Mouse (Mus musculus) liver, embryonic 16.5 days (tissue): ENCODE measurements around the gene Nfrkb. TPM values are rescaled to one million over a fixed set of nuclear protein-coding genes. Genes with fewer than 3 reads are reported as not detected.

ENCODE experiments used
- ATAC-seq: fragments of 200-750 bp; cut with Nextera tagmentation; 2 replicates; pipeline ENCODE4 v1.8.0; 2017; ENCODE audit warnings: low read depth, mild to moderate bottlenecking, moderate number of reproducible peaks, moderate library complexity
- H3K27ac ChIP-seq: fragments of 300-500 bp; sonication (generic); 2 replicates; pipeline ENCODE4 v1.5.1; 2014; ENCODE audit warnings: mild to moderate bottlenecking, low read length
- H3K27me3 ChIP-seq: fragments of 300-500 bp; sonication (generic); 2 replicates; pipeline ENCODE4 v1.6.1; 2014; ENCODE audit warnings: low read depth, low read length, mixed read lengths; ENCODE audit not compliant: control insufficient read depth, insufficient read depth
- H3K36me3 ChIP-seq: fragments of 300-500 bp; sonication (generic); 2 replicates; pipeline ENCODE4 v1.6.1; 2014; ENCODE audit warnings: mild to moderate bottlenecking; ENCODE audit not compliant: control insufficient read depth, insufficient read depth
- H3K4me1 ChIP-seq: fragments of 300-500 bp; sonication (generic); 2 replicates; pipeline ENCODE4 v1.6.1; 2014; ENCODE audit warnings: low read depth, low read length, mixed read lengths; ENCODE audit not compliant: control insufficient read depth
- H3K4me2 ChIP-seq: fragments of 300-500 bp; sonication (generic); 2 replicates; pipeline ENCODE4 v1.6.1; 2014; ENCODE audit warnings: low read depth, low read length, mixed read lengths
- H3K4me3 ChIP-seq: fragments of 300-500 bp; sonication (generic); 2 replicates; pipeline ENCODE4 v1.5.1; 2014; ENCODE audit warnings: low read depth, mild to moderate bottlenecking, low read length
- H3K9ac ChIP-seq: fragments of 300-500 bp; sonication (generic); 2 replicates; pipeline ENCODE4 v1.6.1; 2014; ENCODE audit warnings: low read depth, low read length
- H3K9me3 ChIP-seq: fragments of 300-500 bp; sonication (generic); replicated peaks from 2 replicates; pipeline ENCODE4 v1.6.1; 2016; ENCODE audit warnings: low read length; ENCODE audit not compliant: control insufficient read depth
- WGBS: fragments of 180-500 bp; shearing (Covaris S2); extraction: QIAGEN DNeasy Blood & Tissue Kit; methylation state at CpG from one replicate; pipeline ENCODE4 v1.1.7; 2014; ENCODE audit not compliant: insufficient replicate concordance; 5-methylcytosine and 5-hydroxymethylcytosine counted together
- polyA plus RNA-seq: library from polyadenylated mRNA; unstranded; fragments of >200 nt; fragmentation: Nextera tagmentation; extraction: Ambion mirVana; gene quantifications from 2 replicates; pipeline ENCODE4 v1.2.1, GENCODE M21; 2015

The Nfrkb gene
- polyA plus RNA-seq, 1 experiment from 2014 or later: 5.5 TPM

DNA sequence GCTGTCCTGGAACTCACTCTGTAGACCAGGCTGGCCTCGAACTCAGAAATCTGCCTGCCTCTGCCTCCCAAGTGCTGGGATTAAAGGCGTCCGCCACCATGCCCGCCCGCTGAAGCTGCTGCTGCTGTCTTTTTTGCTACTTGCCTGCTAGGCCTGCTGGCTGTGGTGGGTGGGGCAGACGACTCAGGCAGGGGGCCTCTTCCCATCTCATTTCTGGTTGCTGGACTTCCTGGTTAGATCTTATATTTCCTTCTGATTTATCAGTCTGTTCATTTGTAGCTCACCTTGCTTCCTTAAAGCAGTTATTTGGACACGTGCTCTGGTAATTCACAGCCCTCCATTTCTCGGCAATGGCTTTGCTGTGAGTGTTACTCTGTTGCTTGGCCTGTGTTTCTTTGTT, 49.4 kb downstream of the Nfrkb start:
- Histone ChIP-seq H3K27ac (no peak overlapping the region), H3K9me3 (no peaks in the 10 kb centered on the region), H3K4me1 (no peaks in the 10 kb centered on the region), H3K27me3 (no peaks in the 10 kb centered on the region), H3K4me3 (no peak overlapping the region), H3K4me2 (no peak overlapping the region), H3K9ac (no peak overlapping the region), H3K36me3 (no peaks in the 10 kb centered on the region)
- WGBS: 60% methylated on average over 8 of the region's 8 CpGs
- ATAC-seq: no peak

DNA sequence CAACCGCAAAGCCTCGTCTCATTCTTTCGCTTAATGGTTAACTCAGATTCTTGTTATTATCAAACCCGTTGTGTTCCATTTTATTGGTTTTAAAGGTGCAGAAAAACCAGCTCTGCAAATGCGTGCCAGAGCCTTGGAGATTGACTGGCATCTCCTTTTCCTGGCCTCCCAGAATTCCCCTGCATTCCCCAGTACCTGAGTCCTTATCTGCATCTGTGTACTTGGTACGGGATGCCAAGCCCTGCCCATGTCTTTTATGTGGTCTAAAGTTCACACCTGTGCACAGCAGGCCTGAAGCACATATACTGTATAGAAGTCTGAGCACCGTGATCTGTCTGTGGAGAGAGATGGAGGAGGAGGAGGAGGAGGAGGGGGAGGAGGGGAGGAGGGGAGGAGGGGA, 51.9 kb downstream of the Nfrkb start:
- H3K4me2 ChIP-seq: no peak overlapping the region
- no peak overlapping the region for H3K9ac ChIP-seq
- no peaks in the 10 kb centered on the region for H3K9me3 ChIP-seq
- ATAC-seq: no peak
- no peak overlapping the region for H3K4me3 ChIP-seq
- no peaks in the 10 kb centered on the region for H3K27me3 ChIP-seq
- no peaks in the 10 kb centered on the region for H3K36me3 ChIP-seq
- H3K27ac ChIP-seq: no peak overlapping the region
- no peaks in the 10 kb centered on the region for H3K4me1 ChIP-seq
- 66% methylated on average over 7 of the region's 7 CpGs for WGBS

DNA sequence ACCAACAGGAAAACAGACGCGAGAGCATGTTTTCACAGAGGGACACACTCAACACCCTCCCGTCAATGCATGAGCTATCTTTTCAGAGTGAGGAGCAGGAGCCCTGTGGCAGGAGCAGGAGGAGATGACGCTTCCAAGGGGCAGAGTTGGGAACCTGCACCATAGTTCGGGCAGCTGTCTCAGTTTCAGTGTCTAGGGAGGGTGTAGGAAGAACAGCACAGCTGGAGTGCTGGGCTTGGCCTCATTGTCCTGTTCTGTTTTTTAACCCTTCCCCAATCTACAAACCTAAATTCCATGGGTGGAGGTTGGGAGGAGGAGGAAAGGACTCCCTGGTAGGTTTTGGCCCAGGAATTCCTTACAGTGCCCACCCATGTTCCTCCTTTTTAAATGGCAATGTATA, 52.8 kb downstream of the Nfrkb start:
- H3K9ac ChIP-seq: no peak overlapping the region
- H3K27me3 ChIP-seq: no peaks in the 10 kb centered on the region
- ATAC-seq: no peak
- no peak overlapping the region for H3K4me2 ChIP-seq
- H3K36me3 ChIP-seq: no peaks in the 10 kb centered on the region
- no peaks in the 10 kb centered on the region for H3K4me1 ChIP-seq
- no peak overlapping the region for H3K4me3 ChIP-seq
- WGBS: 56% methylated on average over 5 of the region's 5 CpGs
- H3K9me3 ChIP-seq: no peaks in the 10 kb centered on the region
- no peak overlapping the region for H3K27ac ChIP-seq

DNA sequence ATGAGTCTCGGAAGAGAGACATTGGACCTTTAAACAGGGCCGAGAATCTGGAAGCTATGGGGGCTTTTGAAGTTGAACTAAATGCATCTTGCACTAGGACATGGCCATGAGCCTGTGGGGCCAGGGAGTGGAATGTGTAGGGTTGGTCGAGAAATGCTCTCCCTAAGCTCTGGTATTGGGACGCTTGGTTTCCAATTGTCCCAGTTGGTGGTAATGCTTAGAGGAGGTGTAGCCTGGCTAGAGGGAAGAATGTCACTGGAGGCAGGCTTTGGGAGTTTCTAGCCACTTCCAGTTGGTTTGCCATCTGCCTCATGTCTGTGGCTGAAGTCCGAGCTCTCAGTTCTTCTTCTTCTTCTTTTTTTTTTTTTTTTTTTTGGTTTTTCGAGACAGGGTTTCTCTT, 53.3 kb downstream of the Nfrkb start:
- no peaks in the 10 kb centered on the region for H3K9me3 ChIP-seq
- no peak overlapping the region for H3K4me2 ChIP-seq
- no peaks in the 10 kb centered on the region for H3K4me1 ChIP-seq
- H3K4me3 ChIP-seq: no peak overlapping the region
- H3K27ac ChIP-seq: no peak overlapping the region
- ATAC-seq: no peak
- 53% methylated on average over 5 of the region's 6 CpGs for WGBS
- H3K9ac ChIP-seq: no peak overlapping the region
- no peaks in the 10 kb centered on the region for H3K36me3 ChIP-seq
- H3K27me3 ChIP-seq: no peaks in the 10 kb centered on the region

DNA sequence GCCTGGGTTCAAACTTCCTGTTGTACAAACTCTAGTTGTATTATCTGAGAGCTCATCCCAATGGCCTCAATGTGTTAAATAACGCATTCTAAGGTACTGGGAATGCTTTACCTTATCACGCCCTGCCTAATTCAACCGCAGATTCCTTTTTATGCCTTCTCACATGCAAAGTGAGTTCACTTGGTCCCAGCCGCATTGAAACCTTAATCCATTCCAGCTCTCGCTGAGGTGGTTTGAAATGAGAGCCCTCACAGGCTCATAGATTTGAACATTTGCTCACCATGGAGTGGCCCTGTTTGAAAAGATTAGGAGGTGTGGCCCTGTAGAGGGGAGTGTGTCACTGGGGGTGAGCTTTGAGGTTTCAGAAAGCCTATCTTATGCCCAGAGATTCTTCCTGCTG, 54.4 kb downstream of the Nfrkb start:
- Histone ChIP-seq H3K27ac (no peak overlapping the region), H3K4me2 (no peak overlapping the region), H3K27me3 (no peaks in the 10 kb centered on the region), H3K9ac (no peak overlapping the region), H3K36me3 (no peaks in the 10 kb centered on the region), H3K4me1 (no peaks in the 10 kb centered on the region), H3K4me3 (no peak overlapping the region), H3K9me3 (no peaks in the 10 kb centered on the region)
- WGBS: 73% methylated on average over 5 of the region's 5 CpGs
- no peak for ATAC-seq

DNA sequence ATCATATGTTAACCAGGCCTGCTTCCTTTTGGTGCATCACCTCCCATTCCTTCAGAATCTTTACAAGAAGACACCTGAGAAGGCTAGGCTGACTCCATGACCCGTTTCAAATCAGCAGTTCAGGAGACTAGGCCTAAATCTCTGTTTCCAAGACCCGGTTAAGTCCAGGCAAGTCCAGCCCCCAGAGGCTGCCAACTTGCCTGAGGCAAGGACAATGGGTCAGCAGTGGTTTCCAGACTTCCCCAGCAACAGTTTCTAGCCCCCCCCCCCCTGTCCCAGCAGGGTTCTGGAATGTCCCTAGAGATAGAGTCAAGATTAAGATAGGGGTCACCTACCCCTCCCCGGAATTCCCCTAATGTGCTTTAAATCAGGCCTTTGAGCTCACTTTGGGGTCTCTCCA, 55.5 kb downstream of the Nfrkb start:
- no peaks in the 10 kb centered on the region for H3K27me3 ChIP-seq
- H3K4me3 ChIP-seq: no peak overlapping the region
- no peaks in the 10 kb centered on the region for H3K36me3 ChIP-seq
- no peaks in the 10 kb centered on the region for H3K9me3 ChIP-seq
- no peak for ATAC-seq
- no peak overlapping the region for H3K4me2 ChIP-seq
- H3K27ac ChIP-seq: no peak overlapping the region
- H3K4me1 ChIP-seq: no peaks in the 10 kb centered on the region
- WGBS: 73% methylated on average over 3 of the region's 3 CpGs
- H3K9ac ChIP-seq: no peak overlapping the region

DNA sequence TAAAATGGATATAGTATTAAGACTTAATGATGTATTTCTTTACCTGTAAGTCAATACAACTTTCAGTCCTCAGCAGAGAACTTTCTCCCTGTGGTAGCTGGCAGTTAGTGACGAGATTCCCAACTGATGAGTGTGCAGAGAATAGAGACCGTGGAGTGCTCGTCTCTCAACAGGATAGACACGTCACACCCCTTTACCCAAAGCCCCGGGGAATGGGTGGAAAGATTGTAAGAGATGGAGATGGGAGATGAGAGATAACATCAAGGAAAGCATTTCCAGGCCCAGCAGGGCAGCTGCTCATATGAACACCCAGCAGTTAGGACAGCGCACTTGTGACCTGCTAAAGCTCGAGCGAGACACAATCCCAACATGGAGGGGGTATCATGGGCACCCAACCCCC, 58.2 kb downstream of the Nfrkb start:
- Histone ChIP-seq H3K27ac (no peak overlapping the region), H3K4me3 (no peak overlapping the region), H3K27me3 (no peaks in the 10 kb centered on the region), H3K9me3 (no peaks in the 10 kb centered on the region), H3K4me2 (no peak overlapping the region), H3K36me3 (no peaks in the 10 kb centered on the region), H3K9ac (no peak overlapping the region), H3K4me1 (no peaks in the 10 kb centered on the region)
- no peak for ATAC-seq
- 68% methylated on average over 8 of the region's 8 CpGs for WGBS

DNA sequence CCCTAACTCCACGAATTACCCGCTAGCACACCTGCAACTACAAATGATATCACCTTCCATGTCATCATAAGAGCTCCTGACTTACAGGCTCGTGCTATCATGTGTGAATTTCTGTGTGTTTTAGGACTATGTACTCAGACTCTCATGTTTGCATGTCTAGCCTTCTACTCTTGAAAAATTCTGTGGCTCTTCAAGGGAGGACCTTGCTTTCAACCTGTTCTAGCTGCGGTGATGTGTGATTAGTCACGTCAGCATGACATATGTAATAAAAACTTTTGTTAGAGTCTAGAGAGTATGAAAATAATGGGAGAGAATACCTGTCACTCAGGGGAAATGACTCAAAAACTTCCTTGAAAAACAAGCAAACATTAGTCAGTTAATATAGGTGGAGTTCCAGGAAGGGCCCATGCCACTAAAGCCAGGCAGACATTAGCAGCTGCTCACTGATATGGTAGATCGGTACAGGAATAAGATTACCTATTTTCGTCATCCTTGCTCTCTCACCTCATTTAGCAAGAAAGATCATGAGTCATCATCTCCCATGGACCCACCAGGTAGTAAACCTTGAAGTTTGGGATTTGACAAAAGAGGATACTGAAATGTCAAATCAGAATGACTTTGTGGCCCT, 63.3 kb downstream of the Nfrkb start:
- WGBS: 59% methylated on average over 7 of the region's 7 CpGs
- H3K4me1 ChIP-seq: no peaks in the 10 kb centered on the region
- ATAC-seq: no peak
- H3K9ac ChIP-seq: no peak overlapping the region
- no peak overlapping the region for H3K27ac ChIP-seq
- no peaks in the 10 kb centered on the region for H3K9me3 ChIP-seq
- no peak overlapping the region for H3K4me3 ChIP-seq
- no peaks in the 10 kb centered on the region for H3K36me3 ChIP-seq
- no peaks in the 10 kb centered on the region for H3K27me3 ChIP-seq
- H3K4me2 ChIP-seq: no peak overlapping the region

DNA sequence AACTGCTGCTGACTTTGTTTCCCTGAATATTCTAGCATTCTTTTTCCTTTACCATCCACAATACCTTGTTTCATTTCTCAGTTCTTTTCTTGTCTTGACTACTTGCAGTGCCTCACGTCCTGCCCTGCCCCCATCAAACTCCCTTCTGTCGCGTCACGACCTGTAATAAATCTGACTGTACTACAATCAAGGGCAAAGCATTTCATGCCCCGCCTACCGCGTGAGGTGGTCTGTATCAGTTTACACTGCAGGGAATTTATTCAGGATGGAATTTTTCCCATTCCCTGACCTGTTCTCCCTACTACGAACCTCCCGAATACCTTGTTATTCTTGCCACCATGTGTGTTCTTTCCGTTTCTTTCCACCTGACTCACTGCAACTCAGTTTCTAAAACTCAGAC, 66.2 kb downstream of the Nfrkb start:
- no peak overlapping the region for H3K9ac ChIP-seq
- no peaks in the 10 kb centered on the region for H3K36me3 ChIP-seq
- no peak overlapping the region for H3K27ac ChIP-seq
- no peak for ATAC-seq
- 55% methylated on average over 10 of the region's 10 CpGs for WGBS
- no peaks in the 10 kb centered on the region for H3K27me3 ChIP-seq
- H3K4me3 ChIP-seq: no peak overlapping the region
- H3K4me2 ChIP-seq: no peak overlapping the region
- no peaks in the 10 kb centered on the region for H3K9me3 ChIP-seq
- H3K4me1 ChIP-seq: no peaks in the 10 kb centered on the region
